Mouse (Mus musculus) urinary bladder, postnatal 0 days (tissue): Measurements from ENCODE around the gene Nrip3. TPM values are rescaled to one million over a fixed set of nuclear protein-coding genes. Genes with fewer than 3 reads are reported as not detected.

Experiments used
- polyA plus RNA-seq: library from polyadenylated mRNA; unstranded; fragments of >200 nt; fragmentation: Nextera tagmentation; extraction: Ambion mirVana; gene quantifications from 2 replicates; pipeline ENCODE4 v1.2.1, GENCODE M21; 2015

Gene Nrip3
- polyA plus RNA-seq: 0.57 and 0.76 TPM in 2 replicates

DNA sequence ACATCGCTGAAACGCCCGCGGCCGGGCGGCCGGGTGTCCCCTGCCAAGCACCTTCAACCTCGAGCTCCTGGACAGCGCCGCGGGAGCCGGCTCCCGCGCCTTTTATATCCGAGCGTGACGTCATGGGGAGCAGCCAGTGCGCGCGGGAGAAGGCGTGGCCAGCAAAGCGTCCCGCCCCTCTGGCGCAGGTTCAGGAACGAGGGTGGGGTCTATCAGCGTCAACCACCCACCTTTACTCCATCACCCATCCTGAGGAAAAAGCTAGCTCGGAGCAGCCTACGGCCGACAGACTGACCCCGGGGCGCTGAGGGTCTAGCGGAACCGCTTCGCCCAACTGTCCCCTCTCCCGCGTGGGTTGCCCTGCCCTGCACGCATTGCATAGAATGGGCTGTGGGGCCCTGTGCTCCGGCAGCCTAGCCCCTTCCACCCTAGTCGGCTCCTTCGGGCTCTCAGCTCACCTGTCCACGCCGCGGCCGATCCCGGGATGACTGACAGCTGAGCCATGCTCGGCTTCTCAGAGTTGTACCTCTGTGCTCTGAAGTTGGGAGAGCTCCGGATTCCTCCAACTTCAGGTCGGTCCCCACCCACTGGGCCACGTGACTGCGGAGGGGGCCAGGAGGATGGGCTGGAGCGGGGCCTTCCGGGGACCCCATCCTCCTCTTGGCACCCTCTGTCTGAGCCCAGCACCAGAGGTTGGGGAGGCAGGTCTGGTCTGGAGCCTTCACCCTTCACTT lies at the start of gene Nrip3:
Nrip3 (minus strand) TSS at position 556 of the 734 bp plus-strand sequence.

DNA sequence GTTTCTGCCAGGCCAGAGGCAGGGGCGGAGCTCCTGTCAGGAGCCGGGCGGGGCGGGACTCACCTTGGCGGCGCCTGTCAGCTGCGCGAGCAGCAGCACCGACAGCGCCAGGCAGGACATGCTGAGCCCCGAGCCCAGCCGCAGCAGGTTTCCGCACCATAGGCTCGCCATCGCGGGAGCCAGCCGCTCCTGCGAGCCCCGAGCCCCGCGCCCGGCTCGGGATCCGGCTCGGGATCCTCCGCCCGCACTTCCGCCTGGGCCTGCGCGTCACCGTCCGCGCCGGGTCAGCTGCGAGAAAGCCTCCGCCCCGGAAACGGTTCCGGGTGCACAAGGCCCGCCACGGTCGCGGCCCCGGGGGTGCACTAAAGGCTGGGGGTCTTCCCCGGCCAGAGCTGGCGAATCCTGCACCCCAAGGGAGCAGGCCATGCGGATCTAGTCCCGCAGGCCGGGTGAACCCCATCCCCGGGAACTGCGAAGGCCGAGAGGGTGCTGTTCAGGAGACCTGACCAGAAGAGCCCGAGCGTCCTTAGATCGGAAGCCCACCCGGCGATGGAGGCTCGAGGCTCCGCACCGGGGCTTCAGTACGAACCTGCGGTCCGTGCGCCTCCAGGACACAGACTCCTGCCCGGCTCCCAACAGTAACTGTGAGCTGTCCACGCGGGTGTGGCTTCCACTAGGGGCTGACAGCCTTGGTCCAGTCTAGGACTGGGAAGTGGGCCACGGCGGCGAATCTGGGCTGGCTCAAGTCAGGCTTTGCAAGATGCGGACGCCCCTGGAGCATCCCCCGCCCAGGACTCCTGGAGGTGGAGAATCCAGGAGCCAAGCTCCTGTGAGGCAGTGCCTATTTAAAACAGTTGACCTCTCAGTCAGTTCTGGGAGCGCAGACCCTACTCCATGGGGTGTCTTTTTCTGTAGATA lies 29.6 kb downstream of the Nrip3 start, which contains the start of gene Tmem9b:
Tmem9b (minus strand) TSS at position 868 of the 918 bp plus-strand sequence.

DNA sequence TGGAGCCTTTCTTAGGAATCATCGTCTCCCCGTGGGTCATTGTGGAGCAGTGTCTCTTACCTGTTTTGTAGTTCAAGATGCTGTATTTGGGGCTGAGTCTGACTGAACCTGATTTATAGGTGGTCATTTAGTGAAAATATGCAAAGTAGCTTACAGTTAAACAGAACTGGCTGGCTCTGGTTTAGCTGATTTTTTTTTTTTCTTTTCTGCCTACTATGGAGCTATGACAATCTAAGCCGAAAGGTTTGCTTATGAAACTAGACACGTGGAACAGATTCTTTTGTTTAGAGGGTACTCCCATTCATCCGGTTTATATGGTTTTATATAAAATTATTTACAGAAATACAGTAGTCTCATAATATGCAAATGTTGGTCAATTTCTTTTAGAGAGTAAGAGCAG lies 50.2 kb downstream of the Nrip3 start, which contains the start of gene Ascl3:
Ascl3 (minus strand) TSS at position 101 of the 400 bp plus-strand sequence.

DNA sequence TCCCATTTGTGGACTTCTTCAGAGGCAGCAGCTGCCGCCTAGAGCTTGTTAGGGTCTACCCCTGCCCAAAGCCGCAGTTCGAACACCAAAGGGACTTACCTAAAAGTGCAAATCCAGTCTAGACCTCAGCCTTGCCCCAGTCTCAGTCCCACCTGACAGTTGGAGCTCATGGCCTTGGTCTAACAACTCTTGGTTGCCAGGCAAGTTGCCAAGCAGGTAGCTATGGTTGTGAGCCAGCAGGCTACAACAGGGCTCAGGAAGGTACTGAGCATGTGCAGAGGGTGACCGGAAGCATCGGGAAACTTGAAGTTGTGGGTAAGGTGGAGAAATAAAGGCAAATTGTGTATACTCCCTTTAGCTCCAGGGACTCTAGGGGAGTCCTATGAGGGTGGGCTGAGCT lies 58.1 kb downstream of the Nrip3 start, which contains the start of gene BC051019:
BC051019 (minus strand) TSS at position 154 of the 400 bp plus-strand sequence.

Other genes with a start within 250 kb of the Nrip3 start
- gene St5, start 78.4 kb downstream of the Nrip3 start, polyA plus RNA-seq: 30.9 and 38.2 TPM in 2 replicates
- gene Akip1, start 78.3 kb downstream of the Nrip3 start, polyA plus RNA-seq: 35.6 and 36.4 TPM in 2 replicates
- gene BC051019, start 58.2 kb downstream of the Nrip3 start, polyA plus RNA-seq: 10.7 and 12.1 TPM in 2 replicates
- 0.51 TPM in 1 of 2 replicates, not detected in the other for gene Ascl3, start 50.3 kb downstream of the Nrip3 start, polyA plus RNA-seq
- gene Tmem9b, start 29.1 kb downstream of the Nrip3 start, polyA plus RNA-seq: 58.3 and 62.2 TPM in 2 replicates
- gene Scube2, start 83.7 kb upstream of the Nrip3 start, polyA plus RNA-seq: 21.2 and 23.5 TPM in 2 replicates
- 19.1 and 21.2 TPM in 2 replicates for gene Dennd5a, start 178.4 kb upstream of the Nrip3 start, polyA plus RNA-seq
- gene Tmem41b, start 204.9 kb upstream of the Nrip3 start, polyA plus RNA-seq: 52.0 and 71.6 TPM in 2 replicates
- 24.8 and 26.5 TPM in 2 replicates for gene Ipo7, start 236.2 kb upstream of the Nrip3 start, polyA plus RNA-seq